Mouse (Mus musculus) thymus, adult 2 months (tissue): ENCODE measurements around the gene Gm20521.

Experiments used
- CTCF ChIP-seq: fragments of 200-500 bp; IDR thresholded peaks from 2 replicates; pipeline ENCODE4 v1.5.1; 2012; ENCODE audit warnings: mild to moderate bottlenecking, control low read depth, low read length, moderate library complexity, borderline replicate concordance; ENCODE audit not compliant: control insufficient read depth, poor library complexity, insufficient read depth; ENCODE audit errors: extremely low read depth
- POLR2A ChIP-seq: fragments of 200-500 bp; IDR thresholded peaks from 2 replicates; pipeline ENCODE4 v1.6.1; 2012; ENCODE audit warnings: mild to moderate bottlenecking, low read length, control low read depth, moderate library complexity; ENCODE audit not compliant: control insufficient read depth, poor library complexity, insufficient read depth; ENCODE audit errors: extremely low read depth

- no peak for TF ChIP-seq CTCF
- no peak for TF ChIP-seq POLR2A
These were observed 54.3 kb downstream of the Gm20521 start for GRCm38 (mm10) chr14:54937361-54938182.
